Mouse (Mus musculus): ENCODE data around the gene Klhl32. TPM values are rescaled to one million over a fixed set of nuclear protein-coding genes. Genes with fewer than 3 reads are reported as not detected.

The Klhl32 gene
- polyA plus RNA-seq, 1 experiment, result 1.9 TPM

GRCm38 (mm10) chr4:24642306-24642705 lies 208.6 kb downstream of the Klhl32 start:
- DNase-seq, result no peak
- no peaks in the 10 kb centered on the region for H3K4me1 ChIP-seq (ENCODE audit: control insufficient read depth, insufficient read depth, low read length)
- H3K27me3 ChIP-seq (replicated peaks; ENCODE audit: control insufficient read depth, insufficient read depth, low read length), result no peaks in the 10 kb centered on the region
- H3K4me3 ChIP-seq (ENCODE audit: insufficient read depth, low read depth, low read length), result no peak overlapping the region
- WGBS, result 73% methylated on average over 2 of the region's 2 CpGs
- no peak overlapping the region for H3K27ac ChIP-seq (ENCODE audit: insufficient read depth, low read depth, low read length)
- no peaks in the 10 kb centered on the region for H3K36me3 ChIP-seq (ENCODE audit: control insufficient read depth, insufficient read depth, low read length)
- TF ChIP-seq CTCF (conservative IDR thresholded peaks at IDR 0.05; ENCODE audit: insufficient read depth, insufficient read length, low read depth, low read length) (no peak), POLR2A (IDR thresholded peaks at IDR 0.05; ENCODE audit: low read depth, low read length) (no peak)

DNA sequence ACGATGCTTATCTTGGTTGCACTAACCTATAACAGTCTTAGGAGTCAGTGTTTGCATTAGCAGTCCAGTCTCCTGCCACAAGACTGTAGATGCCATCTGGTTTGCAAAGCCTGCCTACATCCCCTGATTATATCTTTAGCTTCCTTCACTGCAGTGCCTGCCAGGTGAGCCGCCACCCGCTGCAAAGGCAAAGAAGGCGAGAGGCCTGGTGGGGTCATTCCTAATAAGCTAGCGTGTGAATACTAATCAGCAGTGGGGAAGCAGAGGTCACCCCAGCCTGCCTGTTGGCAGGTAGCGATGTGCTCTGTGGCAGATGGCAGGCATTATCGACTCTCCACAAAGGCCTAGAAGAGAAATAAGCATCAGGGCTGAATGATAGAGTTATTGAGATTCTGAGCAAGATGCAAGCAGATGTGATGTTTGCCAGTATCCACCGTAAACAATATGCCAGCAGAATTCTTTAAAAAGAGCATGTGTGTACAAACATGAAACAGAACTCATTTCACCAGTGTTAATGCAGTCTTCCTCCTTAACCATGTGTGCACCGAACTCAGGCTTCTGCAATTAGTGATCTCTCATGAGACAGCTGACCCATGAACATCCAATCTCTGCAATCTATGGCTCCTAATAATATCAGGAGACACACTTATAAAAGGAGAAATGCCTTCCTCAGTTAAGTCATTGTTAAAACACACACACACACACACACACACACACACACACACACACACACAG lies 219.6 kb downstream of the Klhl32 start:
- DNase-seq, result no peak
- WGBS, result 73% methylated on average over 9 of the region's 9 CpGs
- H3K27me3 ChIP-seq (replicated peaks; ENCODE audit: control insufficient read depth, insufficient read depth, low read length), result no peaks in the 10 kb centered on the region; the same call in 1 of the 2 replicates
- H3K4me3 ChIP-seq (ENCODE audit: insufficient read depth, low read depth, low read length), result no peak overlapping the region
- no peak for TF ChIP-seq POLR2A (IDR thresholded peaks at IDR 0.05; ENCODE audit: low read depth, low read length)
- no peak for TF ChIP-seq CTCF (conservative IDR thresholded peaks at IDR 0.05; ENCODE audit: insufficient read depth, insufficient read length, low read depth, low read length)
- H3K36me3 ChIP-seq (ENCODE audit: control insufficient read depth, insufficient read depth, low read length), result no peaks in the 10 kb centered on the region
- no peaks in the 10 kb centered on the region for H3K4me1 ChIP-seq (ENCODE audit: control insufficient read depth, insufficient read depth, low read length)
- no peak overlapping the region for H3K27ac ChIP-seq (ENCODE audit: insufficient read depth, low read depth, low read length)

DNA sequence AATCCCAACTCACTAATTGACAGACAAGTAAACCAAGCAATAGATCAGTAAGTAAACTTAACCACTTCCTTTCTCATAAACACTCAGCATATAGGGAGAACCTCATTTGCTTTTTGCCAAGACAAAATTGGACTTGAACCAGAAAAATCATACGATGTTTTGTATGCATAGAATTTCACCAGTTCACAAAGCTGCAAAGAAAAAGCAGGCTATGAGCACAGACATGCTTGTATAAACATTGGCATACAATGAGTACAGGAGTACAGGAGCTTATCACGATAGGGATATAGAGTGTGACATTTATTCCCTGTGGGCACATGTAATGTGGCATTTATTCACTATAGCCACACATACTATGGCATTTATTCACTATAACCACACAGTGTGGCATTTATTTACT lies 220.5 kb downstream of the Klhl32 start:
- no peak overlapping the region for H3K27ac ChIP-seq (ENCODE audit: insufficient read depth, low read depth, low read length)
- H3K27me3 ChIP-seq (replicated peaks; ENCODE audit: control insufficient read depth, insufficient read depth, low read length), result no peaks in the 10 kb centered on the region; the same call in 1 of the 2 replicates
- no peak for DNase-seq
- no peak overlapping the region for H3K4me3 ChIP-seq (ENCODE audit: insufficient read depth, low read depth, low read length)
- no peaks in the 10 kb centered on the region for H3K4me1 ChIP-seq (ENCODE audit: control insufficient read depth, insufficient read depth, low read length)
- TF ChIP-seq POLR2A (IDR thresholded peaks at IDR 0.05; ENCODE audit: low read depth, low read length) (no peak), CTCF (conservative IDR thresholded peaks at IDR 0.05; ENCODE audit: insufficient read depth, insufficient read length, low read depth, low read length) (no peak)
- WGBS, result 77% methylated on average over 2 of the region's 2 CpGs
- H3K36me3 ChIP-seq (ENCODE audit: control insufficient read depth, insufficient read depth, low read length), result no peaks in the 10 kb centered on the region

DNA sequence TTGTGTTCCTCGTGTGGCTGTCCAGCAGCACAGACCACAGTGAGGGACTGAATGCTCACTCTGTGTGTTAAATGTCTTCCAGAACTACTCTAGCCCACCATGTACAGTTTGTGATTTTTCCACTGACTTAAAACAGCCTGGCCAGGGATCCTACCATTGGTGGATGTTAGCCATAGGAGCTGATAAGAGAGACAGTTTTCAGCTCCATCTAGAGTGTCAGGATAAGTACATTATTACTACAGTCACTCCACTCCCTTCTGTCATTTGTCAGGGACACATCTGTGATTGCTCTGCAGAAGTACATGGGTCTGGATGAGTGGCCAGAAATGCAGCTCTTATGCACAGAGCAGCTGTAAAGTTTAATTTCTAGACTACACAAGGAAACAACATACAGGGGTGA lies 223.1 kb downstream of the Klhl32 start:
- H3K4me1 ChIP-seq (ENCODE audit: control insufficient read depth, insufficient read depth, low read length), result no peaks in the 10 kb centered on the region
- H3K27me3 ChIP-seq (replicated peaks; ENCODE audit: control insufficient read depth, insufficient read depth, low read length), result no peaks in the 10 kb centered on the region; the same call in 1 of the 2 replicates
- TF ChIP-seq CTCF (conservative IDR thresholded peaks at IDR 0.05; ENCODE audit: insufficient read depth, insufficient read length, low read depth, low read length) (no peak), POLR2A (IDR thresholded peaks at IDR 0.05; ENCODE audit: low read depth, low read length) (no peak)
- DNase-seq, result no peak
- H3K4me3 ChIP-seq (ENCODE audit: insufficient read depth, low read depth, low read length), result no peak overlapping the region
- H3K36me3 ChIP-seq (ENCODE audit: control insufficient read depth, insufficient read depth, low read length), result no peaks in the 10 kb centered on the region
- 58% methylated on average over 1 of the region's 1 CpGs for WGBS
- no peak overlapping the region for H3K27ac ChIP-seq (ENCODE audit: insufficient read depth, low read depth, low read length)

DNA sequence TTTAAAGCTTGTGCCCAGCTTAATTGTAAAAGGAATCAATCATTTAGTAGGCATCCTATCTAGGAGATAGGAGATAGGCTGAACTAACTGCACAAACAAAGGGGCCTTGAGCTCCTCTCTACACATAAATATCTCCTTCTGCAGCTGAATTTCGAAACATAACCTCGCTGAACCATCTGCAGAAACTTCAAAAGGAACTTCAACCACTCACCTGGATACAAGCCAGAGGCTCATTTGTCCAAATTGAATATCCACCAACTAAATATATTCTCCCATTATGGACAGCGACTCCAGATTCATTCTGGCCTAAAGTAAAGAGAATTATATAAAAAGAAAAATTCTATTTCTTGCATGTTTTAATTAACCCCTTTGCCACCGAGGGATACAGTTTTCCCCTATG lies 224.2 kb downstream of the Klhl32 start:
- 61% methylated on average over 4 of the region's 4 CpGs for WGBS
- Histone ChIP-seq H3K36me3 (ENCODE audit: control insufficient read depth, insufficient read depth, low read length) (no peaks in the 10 kb centered on the region), H3K4me3 (ENCODE audit: insufficient read depth, low read depth, low read length) (no peak overlapping the region), H3K4me1 (ENCODE audit: control insufficient read depth, insufficient read depth, low read length) (no peaks in the 10 kb centered on the region), H3K27me3 (replicated peaks; ENCODE audit: control insufficient read depth, insufficient read depth, low read length) (no peaks in the 10 kb centered on the region), H3K27ac (ENCODE audit: insufficient read depth, low read depth, low read length) (no peak overlapping the region)
- DNase-seq, result no peak
- no peak for TF ChIP-seq POLR2A (IDR thresholded peaks at IDR 0.05; ENCODE audit: low read depth, low read length)
- TF ChIP-seq CTCF (conservative IDR thresholded peaks at IDR 0.05; ENCODE audit: insufficient read depth, insufficient read length, low read depth, low read length), result no peak

DNA sequence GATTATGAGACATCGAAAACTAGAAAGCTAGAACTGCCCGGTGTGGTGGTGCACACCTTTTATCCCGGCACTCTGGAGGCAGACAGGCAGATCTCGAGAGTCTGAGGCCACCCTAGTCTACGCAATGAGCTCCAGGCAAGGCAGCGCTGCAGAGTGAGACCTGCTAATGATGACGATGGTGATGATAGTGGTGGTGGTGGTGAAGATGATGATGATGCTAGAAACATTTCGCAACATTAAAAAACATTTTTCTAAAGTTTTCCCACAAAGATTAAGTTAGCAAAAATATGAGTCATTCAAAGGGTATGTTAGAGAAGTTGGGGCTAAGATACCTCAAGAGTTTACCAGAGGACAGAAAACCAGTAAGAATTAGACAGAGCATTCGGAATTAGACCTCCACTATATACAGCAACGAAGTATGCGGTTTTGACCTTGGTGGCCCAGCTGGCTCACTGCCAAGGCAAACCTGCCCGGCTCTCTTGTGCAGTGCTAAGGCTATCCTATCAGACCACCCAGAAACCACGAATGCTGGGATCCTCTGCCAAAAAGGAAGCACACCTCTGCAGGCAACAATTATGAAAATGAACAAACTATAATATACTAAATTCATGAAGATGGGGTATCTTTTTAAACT lies 224.9 kb downstream of the Klhl32 start:
- TF ChIP-seq POLR2A (IDR thresholded peaks at IDR 0.05; ENCODE audit: low read depth, low read length) (no peak), CTCF (conservative IDR thresholded peaks at IDR 0.05; ENCODE audit: insufficient read depth, insufficient read length, low read depth, low read length) (no peak)
- H3K27ac ChIP-seq (ENCODE audit: insufficient read depth, low read depth, low read length), result no peak overlapping the region
- H3K27me3 ChIP-seq (replicated peaks; ENCODE audit: control insufficient read depth, insufficient read depth, low read length), result no peaks in the 10 kb centered on the region
- no peaks in the 10 kb centered on the region for H3K4me1 ChIP-seq (ENCODE audit: control insufficient read depth, insufficient read depth, low read length)
- WGBS, result 71% methylated on average over 13 of the region's 13 CpGs
- DNase-seq, result no peak
- no peak overlapping the region for H3K4me3 ChIP-seq (ENCODE audit: insufficient read depth, low read depth, low read length)
- H3K36me3 ChIP-seq (ENCODE audit: control insufficient read depth, insufficient read depth, low read length), result no peaks in the 10 kb centered on the region

GRCm38 (mm10) chr4:24621422-24622187 lies 229.3 kb downstream of the Klhl32 start:
- H3K27ac ChIP-seq (ENCODE audit: insufficient read depth, low read depth, low read length), result no peak overlapping the region
- no peaks in the 10 kb centered on the region for H3K36me3 ChIP-seq (ENCODE audit: control insufficient read depth, insufficient read depth, low read length)
- no peaks in the 10 kb centered on the region for H3K27me3 ChIP-seq (replicated peaks; ENCODE audit: control insufficient read depth, insufficient read depth, low read length)
- H3K4me1 ChIP-seq (ENCODE audit: control insufficient read depth, insufficient read depth, low read length), result no peaks in the 10 kb centered on the region; the same call in 1 of the 2 replicates
- WGBS, result 79% methylated on average over 9 of the region's 9 CpGs
- DNase-seq, result no peak
- H3K4me3 ChIP-seq (ENCODE audit: insufficient read depth, low read depth, low read length), result no peak overlapping the region
- TF ChIP-seq CTCF (conservative IDR thresholded peaks at IDR 0.05; ENCODE audit: insufficient read depth, insufficient read length, low read depth, low read length), result no peak
- TF ChIP-seq POLR2A (IDR thresholded peaks at IDR 0.05; ENCODE audit: low read depth, low read length), result no peak
